Mouse (Mus musculus) thymus, adult 2 months (tissue): Measurements from ENCODE around the gene Nkiras1.

Source experiments
- CTCF ChIP-seq: fragments of 200-500 bp; IDR thresholded peaks from 2 replicates; pipeline ENCODE4 v1.5.1; 2012; ENCODE audit warnings: mild to moderate bottlenecking, control low read depth, low read length, moderate library complexity, borderline replicate concordance; ENCODE audit not compliant: control insufficient read depth, poor library complexity, insufficient read depth; ENCODE audit errors: extremely low read depth
- POLR2A ChIP-seq: fragments of 200-500 bp; IDR thresholded peaks from 2 replicates; pipeline ENCODE4 v1.6.1; 2012; ENCODE audit warnings: mild to moderate bottlenecking, low read length, control low read depth, moderate library complexity; ENCODE audit not compliant: control insufficient read depth, poor library complexity, insufficient read depth; ENCODE audit errors: extremely low read depth

DNA sequence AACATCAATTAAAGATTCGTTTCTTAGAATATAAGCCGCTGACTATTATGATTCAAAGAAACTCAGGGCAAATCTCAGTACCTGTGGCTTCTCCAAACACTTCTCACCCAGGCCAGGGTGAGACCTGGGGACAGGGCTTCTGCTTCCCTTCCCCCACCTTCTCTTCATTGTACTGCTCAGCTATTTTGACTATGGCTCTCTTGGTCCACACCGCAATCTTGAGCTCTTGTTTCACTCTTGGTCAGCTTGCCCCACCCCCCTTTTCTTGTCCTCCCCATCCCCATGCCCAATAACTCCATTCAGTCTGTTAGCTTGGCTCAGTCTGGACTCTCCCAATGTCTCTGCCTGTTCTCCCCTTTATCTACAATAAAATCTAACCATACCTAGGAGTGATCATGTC, 14.5 kb downstream of the Nkiras1 start:
- TF ChIP-seq CTCF (no peak), POLR2A (no peak)
